Mouse (Mus musculus) cerebellum, postnatal 36 days (tissue): ENCODE measurements around the gene Mt2.

Source experiments
- DNase-seq, 2 experiments: peaks; one replicate each; pipeline ENCODE4 v3.0.0; 2021 to 2022; ENCODE audit warnings: mixed read lengths in 2 of 2

Mt2 gene

DNA sequence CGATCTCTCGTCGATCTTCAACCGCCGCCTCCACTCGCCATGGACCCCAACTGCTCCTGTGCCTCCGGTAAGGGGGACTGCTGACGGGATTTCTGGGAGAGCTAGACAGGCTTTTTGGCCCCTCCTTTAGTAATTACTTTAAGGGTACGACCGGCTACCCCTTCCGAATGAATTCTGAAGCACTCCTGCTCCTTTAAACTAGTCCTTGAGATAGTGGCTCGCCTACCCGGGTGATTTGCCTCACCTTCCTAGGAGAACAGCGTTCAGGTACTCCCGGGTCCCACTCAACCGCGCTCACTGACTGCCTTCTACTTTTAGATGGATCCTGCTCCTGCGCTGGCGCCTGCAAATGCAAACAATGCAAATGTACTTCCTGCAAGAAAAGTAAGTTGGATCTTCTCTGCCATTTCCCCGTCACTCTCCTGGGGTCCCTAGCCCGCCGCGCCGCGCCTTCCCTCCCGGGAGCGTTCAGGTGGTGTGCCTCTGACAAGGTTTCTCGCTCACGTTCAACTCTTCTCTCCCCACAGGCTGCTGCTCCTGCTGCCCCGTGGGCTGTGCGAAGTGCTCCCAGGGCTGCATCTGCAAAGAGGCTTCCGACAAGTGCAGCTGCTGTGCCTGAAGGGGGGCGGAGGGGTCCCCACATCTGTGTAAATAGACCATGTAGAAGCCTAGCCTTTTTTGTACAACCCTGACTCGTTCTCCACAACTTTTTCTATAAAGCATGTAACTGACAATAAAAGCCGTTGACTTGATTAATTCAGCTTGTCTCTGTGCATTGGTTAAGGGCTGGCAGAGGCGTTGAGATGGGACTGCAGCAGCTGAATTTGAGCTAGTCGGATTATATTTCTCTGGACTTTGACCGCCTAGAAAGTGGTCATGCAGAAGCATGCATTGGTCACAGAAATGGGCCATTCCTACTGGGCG, 607 bp downstream of the Mt2 start:
- DNase-seq, result peak in 1 of 2 experiments; percentile 13

DNA sequence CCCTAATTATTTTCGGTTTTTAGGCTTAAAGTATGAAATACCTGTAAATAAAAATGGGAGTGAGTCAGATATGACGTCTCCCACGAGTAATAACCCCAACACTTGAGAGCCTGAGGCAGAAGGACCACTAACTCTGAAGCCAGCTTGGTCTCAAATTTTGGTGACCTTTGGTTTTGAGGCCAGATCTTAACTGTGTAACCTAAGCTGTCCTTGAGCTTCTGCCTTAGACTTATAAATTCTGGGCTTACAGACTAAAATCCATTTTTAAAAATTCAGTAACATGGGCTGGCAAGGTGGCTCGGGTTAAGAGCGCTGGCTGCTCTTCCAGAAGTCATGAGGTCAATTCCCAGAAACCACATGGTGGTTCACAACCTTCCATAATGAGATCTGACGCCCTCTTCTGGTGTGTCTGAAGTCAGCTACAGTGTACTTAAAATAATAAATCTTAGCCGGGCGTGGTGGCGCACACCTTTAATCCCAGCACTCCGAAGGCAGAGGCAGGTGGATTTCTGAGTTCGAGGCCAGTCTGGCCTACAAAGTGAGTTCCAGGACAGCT, 1.5 kb downstream of the Mt2 start:
- no peak for DNase-seq

DNA sequence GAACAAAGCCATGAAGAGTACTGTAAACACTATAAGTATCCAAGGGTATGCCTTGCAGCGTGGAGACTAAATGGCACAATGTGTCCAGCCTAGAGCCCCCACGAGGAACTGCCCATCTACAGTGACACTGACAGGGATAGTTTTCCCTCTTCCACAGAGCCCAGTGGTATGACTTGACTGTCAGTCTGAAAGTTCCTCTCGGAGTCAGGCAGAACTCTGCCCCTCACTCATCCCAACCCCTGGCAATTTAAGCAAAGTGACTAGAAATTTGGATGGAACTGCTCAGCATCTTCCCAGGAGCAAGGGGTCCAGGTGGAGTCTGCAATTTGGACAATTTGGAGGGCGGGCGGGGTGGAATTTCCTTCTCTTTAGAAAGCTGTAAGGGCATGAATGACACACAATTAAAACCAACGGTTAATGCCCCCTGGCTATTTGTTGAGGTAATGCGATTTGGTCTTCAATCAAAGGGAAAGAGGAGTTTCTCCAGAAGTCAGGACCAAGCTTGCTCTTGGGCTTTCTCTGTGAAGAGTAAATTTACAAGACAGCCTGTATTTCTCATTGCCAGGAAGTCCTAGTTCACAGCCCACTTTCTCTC, 2.3 kb downstream of the Mt2 start:
- no peak for DNase-seq

DNA sequence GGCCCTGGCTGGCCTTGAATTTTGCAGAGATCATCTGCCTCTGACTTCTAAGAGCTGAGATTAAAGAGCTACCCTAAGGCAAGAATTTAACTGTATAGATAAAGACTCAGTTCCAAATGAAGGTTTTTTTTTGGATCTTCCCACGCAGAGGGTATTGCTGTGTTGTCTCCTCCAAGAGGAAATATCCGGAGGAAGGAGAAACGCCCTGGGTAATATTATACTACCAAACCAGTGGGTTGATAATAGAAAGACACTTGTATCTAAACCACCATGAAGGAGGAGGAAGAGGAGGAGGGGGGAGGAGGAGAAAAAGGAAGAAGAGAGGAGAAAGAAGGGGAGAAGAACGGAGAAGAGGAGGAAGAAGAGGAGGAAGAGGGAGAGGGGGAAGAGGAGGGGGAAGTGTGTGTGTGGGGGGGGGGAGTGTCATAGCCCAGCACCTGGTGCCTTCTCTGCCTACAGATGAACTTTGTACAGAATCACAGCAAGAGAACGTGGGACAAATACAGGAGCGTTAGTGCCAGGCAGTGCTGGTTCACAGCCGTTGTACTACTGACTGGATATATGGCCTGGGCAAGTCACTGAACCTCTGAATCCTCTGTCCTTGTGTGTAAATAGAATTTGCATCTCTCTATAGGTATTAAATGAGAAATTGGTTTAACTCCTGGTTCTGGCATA, 5.4 kb downstream of the Mt2 start:
- DNase-seq, result no peak

DNA sequence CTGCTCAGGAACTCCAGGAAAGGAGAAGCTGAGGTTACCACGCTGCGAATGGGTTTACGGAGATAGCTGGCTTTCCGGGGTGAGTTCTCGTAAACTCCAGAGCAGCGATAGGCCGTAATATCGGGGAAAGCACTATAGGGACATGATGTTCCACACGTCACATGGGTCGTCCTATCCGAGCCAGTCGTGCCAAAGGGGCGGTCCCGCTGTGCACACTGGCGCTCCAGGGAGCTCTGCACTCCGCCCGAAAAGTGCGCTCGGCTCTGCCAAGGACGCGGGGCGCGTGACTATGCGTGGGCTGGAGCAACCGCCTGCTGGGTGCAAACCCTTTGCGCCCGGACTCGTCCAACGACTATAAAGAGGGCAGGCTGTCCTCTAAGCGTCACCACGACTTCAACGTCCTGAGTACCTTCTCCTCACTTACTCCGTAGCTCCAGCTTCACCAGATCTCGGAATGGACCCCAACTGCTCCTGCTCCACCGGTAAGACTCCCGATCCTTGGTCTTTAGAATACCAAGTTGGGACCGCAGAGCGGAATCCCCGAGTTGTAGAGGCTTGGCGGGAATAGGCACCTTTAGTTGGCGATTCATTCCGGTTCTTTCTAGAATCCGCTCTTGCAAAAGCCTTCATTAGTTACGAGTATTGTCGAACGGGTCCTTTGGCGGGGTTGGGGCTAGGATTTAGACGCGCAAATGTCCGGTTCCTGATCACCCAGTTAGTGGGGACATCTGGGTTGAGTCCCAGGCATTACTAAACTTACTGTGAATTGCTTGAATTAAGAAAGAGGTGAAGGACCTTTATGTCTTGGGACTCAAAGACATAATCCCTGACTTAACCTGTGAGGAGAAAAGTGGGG, 6.6 kb downstream of the Mt2 start, which contains the start of gene Mt1:
TSS of gene Mt1 (plus strand) at position 226 of the 856 bp plus-strand sequence.
- DNase-seq, result peak; percentile 79

DNA sequence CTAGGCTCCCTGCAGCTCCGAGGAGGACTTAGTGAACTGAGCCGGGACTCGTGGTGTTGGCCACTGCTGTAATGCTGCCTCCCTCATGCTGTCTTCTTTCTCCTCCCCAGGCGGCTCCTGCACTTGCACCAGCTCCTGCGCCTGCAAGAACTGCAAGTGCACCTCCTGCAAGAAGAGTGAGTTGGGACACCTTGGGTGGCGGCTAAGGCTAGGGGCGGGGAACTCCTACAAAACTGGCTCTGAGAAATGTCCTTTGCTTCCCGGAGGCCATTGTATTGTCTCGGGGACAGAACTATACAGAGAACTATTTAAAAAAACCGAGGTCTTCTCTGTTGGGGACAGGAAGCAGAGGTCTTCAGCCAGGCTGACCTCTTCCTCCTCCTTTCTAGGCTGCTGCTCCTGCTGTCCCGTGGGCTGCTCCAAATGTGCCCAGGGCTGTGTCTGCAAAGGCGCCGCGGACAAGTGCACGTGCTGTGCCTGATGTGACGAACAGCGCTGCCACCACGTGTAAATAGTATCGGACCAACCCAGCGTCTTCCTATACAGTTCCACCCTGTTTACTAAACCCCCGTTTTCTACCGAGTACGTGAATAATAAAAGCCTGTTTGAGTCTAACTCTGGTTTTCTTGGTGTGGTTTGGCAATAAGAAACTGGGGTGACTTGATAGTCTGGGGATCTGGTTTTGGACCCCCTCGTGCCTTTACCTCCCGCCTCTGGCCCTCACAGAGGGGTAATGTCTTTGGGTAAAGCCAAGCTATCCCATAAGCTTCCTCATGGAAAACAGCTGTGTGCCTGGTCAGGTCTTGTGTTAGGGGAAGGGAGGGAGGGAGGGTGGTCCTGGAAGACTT, 7.5 kb downstream of the Mt2 start:
- peak in 1 of 2 experiments; percentile 12 for DNase-seq

DNA sequence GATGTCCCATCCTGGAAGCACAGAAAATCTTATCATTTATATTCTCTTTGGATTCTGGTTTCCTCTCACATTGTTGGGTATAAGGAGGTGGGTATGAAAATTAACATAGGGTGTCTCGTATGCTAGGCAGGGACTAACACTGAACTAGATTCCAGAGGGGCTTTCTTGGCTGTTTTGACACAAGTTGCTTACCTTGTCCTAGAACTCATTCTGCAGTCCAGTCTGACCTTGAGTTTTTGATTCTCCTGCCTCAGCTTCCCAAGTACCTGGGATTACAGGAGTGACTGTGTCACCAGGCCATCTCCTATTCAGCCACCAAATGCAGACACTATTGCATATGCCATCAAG, 8.1 kb downstream of the Mt2 start:
- no peak for DNase-seq

DNA sequence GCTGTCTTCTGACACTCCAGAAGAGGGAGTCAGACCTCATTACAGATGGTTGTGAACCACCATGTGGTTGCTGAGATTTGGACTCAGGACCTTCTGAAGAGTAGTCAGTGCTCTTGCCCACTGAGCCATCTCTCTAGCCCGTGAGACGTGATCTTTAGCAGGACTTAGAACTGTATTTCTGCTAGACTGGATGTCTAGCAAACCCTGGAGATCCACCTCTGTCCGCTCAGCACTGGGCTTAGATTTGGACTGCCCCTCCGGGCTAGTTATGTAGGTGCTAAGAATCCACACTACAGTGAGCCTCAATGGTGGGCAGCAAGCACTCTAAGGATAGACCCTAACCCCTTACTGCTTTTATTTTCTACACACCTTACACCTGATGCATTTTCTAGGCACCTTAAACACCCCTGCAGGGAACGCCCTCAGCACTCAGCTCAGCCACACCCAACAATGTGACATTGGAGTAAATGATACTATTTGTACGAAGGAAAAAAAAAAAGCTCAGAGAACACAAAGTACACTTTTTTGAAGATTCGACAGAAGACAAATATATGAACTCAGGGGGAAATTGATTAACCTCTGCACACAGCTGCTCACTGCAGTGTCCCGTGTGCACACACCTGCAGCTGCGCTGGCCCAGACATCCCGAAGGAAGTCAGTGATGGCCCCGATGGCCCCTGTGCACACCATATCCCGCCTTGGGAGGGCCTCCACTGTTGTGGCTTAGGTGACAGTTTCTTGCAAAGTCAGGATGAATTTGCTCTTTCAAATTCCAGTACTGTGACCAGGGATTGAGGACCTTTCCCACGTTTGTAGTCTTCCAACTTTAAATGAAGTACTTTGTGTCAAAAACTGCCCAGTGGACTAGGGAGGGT, 9.8 kb downstream of the Mt2 start:
- no peak for DNase-seq

DNA sequence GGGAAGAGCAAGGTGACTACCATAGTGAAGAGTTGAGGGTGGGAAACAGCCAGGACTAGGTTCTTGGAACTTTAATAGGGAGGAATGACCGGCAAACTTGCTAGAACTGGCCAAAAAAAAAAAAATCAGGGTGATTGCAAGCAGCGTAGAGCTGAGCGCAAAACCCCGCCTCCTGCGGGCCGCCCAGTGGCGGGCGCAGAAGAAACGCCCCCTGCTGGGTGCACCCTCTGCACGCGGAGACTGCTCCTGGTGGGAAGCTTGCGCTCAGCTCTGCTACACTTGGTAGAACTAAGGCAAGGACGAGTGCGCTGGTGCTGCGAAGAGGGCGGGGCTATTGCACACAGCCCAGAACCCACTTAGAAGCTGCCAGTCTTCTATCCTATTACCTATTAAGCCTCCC, 10.7 kb downstream of the Mt2 start:
- peak in 1 of 2 experiments; percentile 43 for DNase-seq

DNA sequence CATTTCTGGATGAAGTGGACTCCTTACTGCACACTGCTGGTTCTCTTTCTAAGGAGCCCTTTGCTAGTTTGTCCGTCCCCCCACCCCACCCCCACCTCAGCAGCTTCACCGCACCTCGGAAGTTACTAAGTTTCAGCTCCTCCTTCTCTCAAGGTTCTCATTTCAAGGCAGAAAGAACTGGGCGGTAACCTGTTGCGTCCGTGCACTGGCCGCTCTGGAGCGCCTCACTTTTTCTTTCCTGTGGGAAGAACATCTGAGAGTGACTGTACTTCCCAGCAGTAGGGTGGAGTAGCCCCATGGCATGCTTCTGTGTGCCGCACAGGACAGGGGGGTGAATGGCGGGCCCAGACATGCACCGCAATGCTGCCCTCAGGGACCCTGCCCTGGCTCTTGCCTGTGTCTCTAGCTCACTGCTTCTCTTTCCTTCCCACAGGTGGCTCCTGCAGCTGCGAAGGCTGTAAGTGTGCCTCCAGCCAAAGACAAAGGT, 11.9 kb downstream of the Mt2 start:
- no peak for DNase-seq

DNA sequence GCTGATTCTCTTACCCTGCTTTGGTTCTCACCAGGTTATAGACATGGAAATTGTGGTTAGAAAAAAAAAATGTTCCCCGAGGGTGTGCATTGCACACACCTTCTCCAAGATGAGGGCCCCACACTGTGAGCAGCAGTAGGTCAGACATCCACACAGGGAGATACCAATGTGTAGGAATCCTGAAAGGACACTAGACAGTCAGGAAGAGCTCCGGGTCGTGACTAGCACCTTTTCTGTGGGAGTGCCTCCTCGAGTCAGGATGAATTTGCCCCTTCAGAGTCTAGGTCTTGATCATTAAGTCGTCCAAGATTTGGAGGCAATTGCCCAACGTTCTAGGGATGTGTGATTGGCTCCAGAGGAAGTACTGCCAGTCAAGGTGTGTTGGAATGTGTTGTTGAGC, 13.3 kb downstream of the Mt2 start:
- no peak for DNase-seq

DNA sequence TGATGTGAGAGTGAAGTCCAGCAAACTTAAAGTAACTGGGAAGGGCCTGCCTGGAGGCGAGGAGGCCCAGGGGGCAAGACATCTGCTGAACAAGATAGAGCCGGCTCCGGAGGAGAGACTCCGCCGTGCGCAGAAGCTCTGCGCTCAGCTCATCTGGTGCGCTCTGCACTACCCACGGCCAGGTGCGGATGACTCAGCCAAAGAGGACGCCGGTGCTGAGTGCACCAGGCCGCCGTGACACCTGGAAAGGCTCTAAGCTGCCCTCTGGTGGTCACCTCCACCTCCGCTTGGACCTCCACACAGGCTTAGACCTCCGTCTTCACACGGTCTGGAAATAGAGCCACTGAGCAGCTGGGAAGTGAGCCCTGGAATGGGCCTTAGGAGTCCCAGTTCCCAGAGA, 14.1 kb downstream of the Mt2 start:
- peak; percentile 79 to 80 for DNase-seq

DNA sequence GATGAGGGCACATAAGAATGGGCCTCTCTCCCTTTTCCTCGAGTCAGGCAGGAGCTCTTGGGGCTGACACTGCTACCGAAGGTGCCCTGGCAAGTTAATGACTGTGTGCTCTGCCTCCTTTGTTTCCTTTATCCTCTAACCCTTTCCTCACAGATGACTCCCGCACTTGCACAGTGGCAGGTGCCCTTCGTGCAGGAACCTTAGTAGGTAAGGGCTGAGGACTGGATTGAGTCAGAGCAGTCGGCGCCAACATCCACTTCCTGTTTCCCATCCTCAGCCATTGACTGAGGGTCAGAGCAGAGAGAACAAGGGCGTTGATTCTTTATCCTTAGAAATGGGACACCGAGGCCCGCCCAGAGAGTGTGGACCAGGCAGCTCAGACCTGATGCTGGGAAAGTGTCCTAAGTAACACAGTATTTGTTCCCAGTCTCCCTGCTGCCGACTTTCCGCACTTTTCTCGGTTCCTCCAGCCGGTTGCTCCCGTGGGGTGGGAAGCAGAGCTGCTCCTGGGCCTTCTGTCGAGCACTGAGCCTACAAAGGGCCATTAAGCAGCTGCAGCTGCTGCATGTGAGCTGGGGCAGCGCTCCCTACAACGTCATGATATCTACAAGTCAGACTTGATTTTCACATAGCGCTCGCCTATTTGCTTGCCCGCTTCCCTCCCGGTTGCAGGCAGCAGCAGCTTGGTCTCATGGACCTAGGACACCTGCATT, 15.0 kb downstream of the Mt2 start:
- no peak for DNase-seq

DNA sequence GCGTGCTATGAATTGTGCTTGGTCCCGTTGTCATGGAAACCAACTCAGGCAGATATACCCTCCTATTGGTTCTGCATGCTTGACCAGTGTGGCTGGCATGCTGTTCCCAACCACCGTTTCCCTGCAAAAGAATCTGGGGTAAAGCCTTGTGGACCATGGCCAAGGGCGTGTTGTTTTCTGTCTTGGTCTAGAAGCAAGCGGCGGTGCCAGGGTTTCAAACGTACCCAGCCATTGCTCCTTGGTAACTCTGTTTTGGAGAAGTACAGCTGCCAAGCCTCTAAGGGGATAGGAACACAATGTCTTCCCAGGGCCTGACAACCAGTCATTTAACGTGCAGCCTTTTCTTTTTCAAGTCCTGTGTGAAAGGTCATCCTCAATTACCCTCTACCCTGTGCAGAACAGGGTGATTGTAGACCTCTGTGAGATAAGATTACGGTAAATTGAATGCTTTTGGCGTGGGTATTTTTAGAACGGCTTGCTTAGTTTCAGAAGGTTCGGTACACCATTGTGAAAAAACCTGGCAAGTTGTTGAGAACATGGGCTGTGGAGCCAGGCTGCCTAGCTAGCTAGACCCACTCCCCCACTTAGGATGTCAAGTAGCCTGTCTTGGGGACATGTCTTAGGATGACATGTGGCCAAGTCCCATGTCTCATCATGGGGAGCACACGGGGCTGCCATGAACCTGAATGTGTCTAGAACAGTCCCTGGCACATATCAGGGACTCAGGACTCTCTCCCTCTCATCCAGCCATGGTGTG, 17.0 kb downstream of the Mt2 start:
- peak in 1 of 2 experiments; percentile 23 for DNase-seq

DNA sequence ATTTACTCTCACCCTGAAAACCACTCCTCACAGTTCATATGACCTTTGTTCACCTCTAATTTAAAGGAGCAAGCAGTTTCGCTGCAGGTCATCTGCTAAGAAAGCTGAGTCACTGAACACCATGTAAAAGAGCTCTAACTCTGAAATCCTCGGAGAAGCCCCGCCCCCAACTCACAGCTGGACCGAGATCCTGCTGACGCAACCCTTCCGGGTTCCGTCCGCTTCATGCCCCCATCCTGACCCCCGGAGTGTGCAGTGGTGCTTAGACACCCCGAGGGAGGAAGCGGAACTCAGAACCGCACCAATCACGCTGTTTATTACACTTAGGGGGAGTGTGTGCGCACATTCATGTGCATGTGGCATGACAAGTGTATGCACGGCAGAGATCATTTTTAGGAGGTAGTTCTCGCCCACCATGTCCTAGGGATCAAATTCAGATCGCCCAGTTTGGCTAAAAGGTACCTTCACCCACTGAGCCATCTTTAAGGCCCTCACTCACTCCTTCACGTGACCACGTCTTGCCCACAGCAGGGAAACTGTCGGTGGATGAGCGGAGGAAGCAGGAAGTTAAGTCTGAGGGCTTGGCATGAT, 18.7 kb downstream of the Mt2 start:
- DNase-seq, result no peak

DNA sequence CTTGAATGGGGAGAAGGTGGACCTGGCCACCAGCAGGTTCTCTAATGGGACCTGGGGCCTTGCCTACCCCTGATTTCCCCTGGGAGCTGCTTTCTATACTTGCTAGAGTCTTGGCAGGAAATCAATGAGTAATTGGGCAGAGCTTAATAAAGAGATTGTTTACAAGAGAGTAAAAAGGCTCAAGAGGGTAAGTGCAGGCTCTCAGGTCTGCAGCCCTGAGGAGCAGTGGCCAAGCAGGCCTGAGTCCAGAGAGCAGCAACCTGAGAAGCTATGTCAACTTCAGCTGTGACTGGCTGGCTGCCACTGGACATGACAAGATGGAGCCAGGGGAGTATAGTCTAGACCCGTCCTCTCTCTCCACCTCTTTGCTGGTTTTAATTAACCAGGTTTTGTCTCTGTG, 20.5 kb downstream of the Mt2 start:
- no peak for DNase-seq

DNA sequence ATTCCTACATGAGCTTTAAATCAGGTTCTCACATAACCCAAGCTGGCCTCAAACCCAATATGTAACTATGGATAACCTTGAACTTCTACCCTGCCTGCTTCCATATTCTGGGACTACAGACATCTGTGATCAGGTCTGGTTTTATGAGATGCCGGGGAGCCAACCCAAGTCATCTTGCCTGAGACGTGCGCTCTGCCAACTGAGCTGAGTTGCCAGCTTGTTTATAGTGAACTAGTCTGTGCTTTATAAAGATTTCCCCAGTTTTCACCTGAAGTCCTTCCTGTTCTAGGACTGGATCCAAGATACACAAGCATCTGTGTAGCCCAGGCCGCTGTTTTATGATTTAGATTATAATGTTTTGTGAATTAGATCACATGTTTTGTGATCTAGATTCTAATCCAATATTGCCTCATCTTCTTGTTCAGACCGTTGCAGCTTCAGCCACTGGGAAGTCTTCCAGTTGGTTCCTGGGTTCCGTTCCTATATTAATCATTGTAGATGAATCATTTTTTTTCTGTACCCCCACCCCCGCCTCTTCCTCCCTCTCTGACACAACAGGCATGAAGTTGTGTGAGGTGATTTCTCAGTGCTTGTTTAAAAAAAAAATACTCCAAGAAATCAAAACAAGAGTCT, 22.2 kb downstream of the Mt2 start:
- DNase-seq, result no peak
